Mouse (Mus musculus) urinary bladder, postnatal 4 days (tissue): ENCODE measurements around the gene Galnt17.
A peak's percentile ranks its signal among the peaks of the same experiment; 100 is the strongest.

ENCODE experiments used
- DNase-seq, 2 experiments: peaks; one replicate each; pipeline ENCODE4 v3.0.0; 2021 to 2022; ENCODE audit warnings: low spot score in 2 of 2

Gene Galnt17

DNA sequence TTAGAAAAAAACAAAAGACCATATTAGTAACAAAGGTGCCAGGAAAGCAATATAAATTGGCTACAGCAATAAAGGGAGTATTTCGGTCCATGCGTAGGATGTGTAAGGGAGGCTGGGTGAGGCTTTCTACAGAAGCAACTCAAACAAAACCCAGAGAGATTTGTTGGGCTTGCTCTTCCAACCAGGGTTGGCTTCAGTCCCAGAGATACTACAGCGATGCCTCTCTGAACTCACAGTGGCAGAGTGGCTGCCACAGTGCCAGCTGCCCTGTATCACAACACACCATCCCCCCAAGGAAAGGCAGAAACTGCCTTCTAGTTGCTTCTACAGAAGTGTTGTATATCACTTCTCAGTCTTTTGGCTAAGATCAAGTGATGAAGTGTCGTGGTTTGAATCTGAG is 66.6 kb downstream of the Galnt17 start:
- DNase-seq, result no peak

DNA sequence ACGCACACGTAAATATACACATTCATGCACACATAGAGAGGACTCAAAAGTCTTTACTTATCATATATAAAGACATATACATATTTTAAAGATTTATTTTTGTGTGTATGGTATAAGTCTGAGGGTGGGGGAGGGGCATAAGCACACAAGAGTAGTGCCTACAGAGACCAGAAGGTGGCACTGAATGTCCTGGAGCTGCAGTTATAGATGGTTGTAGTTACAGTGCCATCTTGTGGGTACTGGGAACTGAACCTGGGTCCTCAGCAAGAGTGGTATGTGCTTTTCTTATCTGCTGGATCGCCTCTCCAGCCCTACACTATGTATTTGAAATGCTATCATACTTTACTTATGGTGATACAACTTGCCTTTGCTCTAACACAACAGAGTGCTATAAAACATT is 68.5 kb downstream of the Galnt17 start:
- DNase-seq, result no peak

DNA sequence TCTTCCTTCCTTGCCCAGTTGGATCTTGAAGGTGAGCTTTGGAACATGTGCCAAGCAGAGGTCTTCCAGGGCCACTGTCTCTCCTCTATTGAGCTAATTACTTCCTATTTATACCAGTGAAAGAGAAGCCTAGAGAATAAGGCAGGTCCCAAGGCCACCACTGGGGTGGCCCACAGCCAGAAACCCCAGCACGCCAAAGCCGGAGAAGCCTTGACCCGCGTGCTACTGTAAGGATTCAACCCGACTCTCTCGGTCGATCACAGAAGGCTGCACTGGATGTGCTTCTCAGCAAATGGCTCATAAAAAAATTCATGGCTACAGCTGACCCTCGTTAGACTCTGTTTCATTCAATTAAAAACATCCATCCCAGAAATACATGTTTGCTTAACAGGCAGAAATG is 71.4 kb downstream of the Galnt17 start:
- peak in 1 of 2 experiments; percentile 20 for DNase-seq

DNA sequence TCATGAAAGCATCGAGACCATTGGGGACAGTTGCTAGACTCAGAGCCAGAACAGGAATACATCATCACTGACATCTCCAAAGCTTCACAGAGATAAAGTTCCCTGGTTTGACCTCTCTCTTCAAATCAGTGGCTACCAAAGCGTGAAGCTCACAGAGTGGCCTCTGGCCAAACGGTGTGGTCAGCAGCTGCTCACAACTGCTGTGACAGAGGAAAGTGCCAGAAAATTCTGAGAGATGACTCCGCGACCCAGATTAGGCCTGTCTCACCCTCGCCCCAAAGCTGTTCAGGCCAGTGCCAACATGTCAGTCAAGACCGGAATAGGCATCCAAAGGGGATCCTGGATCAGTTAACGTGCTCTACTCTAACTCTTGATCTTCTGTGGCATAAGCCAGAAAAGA is 74.5 kb downstream of the Galnt17 start:
- no peak for DNase-seq

DNA sequence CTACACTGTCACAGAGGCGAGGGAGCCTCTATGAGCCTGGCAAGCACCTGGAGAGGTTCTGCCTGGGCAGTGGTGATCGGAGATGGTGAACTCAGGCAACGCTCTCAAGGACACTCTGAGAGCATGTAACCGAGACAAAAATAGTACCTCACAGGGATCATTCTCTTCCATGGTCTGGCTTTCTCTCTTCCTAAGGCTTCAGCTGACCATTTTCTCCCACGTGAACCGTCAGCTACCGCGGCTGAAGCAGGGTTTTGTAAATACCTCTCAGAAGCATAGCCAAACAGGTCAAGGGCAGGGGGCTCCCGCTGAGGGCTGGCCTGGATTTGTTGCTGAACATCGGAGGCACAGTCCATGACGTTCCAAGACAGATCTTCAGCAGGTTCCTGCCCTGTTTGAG is 77.2 kb downstream of the Galnt17 start:
- DNase-seq, result no peak

DNA sequence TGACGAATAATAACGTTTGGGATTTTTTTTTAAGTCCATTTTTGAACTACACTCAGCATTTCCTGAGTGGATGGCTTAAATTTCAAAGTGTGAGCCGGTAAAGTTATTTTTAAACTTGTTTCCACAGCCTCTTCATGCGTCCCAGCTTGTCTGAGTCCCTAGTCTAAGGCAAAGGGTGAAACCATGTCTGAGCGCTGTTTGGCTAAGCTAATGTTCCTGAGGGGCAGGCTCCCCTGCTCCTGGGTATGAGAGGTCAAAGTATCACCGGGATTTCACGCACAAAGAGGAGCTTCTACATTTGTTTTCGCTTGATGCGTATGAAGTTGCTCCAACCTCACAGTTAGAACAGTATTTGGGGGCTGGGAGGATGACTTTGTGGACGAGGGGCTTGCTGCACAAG is 78.6 kb downstream of the Galnt17 start:
- no peak for DNase-seq

DNA sequence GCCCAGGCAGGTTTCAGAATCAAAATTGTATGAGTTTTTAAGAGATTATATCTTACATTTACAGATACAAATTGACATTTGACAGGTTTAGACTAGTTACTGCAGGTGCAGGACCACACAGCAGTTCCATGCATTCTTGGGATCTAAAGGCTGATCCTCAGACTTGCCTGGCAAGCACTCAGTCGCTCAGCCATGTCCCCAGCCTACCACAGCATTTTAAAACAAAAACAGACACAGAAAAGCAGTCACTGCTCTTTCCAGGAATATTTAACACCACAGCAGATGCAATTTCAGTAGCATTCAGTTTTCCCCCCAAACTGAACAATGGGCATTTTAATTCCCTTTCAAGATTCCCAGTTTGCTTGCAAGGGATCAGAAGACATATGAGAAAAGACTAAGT is 84.9 kb downstream of the Galnt17 start:
- no peak for DNase-seq

DNA sequence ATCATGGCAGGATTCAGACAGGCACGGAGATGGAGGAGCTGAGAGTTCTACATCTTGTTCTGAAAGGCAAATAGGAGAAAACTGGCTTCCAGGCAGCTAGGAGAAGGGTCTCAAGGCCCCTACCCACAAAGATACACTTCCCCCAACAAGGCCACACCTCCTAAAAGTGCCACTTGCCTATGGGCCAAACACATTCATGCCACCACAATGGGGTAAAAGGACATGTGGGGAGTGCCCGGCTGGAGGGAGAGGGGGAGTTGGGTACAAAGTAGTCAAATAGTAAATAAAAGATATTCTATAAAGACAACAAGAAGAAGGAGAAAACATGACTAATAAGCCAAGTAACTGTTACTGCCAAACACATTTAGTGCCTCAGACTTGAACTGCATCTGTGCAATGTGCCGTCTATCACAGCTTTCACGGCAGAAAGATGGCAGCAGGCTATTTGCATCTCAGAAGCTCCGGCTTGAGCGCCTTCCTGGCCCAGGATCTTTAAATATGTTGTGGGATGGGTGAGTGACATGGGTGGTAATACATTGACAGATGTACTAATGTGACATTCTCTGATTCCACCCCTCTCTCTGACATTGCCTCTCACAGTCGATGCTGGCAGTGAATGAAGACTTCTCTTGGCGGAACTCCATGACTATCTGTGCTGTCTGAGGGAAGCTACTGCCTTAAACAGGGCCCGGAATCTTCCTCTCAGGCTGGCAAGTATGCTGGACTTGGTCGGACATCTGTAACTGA is 85.6 kb downstream of the Galnt17 start:
- no peak for DNase-seq

DNA sequence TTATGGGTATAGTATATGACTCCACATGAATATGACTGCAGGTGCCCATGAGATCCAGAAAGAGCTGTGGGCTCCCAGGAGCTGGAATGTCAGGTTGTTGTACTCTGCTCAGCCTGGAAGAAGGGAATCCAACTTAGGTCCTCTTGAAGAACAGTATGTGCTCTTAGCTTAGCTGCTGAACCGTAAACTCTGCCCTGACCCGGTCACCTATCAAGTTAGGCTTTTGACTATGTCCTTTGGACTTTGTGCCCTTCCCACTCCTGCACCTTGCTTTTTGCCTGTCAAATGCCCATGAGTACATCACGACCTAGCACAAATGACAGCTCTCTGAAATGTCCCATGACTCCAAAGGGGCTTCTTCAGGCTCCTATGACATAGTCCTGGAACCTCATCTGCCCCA is 90.1 kb downstream of the Galnt17 start:
- no peak for DNase-seq

DNA sequence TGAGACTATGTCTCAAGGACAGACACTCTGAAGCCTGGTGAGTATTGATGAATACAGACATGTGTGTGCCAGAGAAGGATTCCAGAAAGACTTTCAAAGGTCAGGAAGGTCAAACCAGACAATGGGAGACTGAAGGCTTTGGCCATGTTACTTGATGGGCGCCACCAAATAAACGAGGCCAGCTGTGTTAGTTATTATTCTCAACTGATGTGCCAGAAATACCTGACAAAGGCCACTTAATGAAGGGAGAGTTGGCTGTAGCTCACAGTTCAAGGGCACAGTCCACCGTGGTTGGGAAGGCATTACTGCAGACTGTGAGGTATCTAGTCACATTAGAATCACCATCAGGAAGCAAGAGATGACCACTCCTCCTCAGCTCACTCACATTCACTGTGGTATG is 96.7 kb downstream of the Galnt17 start:
- DNase-seq, result no peak

DNA sequence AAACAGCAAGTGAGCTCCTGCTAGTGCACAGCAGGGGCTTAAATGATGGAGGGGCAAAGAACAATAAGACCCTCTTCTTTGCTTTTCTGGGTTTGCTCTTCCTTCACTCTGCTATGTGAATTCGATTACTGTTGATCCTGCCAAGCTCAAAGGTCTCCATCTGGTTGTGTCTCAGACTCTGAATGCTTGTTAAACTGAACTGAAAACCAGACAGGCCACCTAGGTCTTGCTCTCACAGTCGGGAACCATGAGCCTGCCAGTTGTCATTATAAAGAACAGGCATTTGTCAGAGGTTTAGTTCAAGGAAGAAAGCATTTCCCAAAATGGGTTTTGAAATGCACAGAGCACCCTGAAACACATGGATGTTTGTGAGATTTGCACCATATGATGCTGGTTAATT is 107.2 kb downstream of the Galnt17 start:
- no peak for DNase-seq

DNA sequence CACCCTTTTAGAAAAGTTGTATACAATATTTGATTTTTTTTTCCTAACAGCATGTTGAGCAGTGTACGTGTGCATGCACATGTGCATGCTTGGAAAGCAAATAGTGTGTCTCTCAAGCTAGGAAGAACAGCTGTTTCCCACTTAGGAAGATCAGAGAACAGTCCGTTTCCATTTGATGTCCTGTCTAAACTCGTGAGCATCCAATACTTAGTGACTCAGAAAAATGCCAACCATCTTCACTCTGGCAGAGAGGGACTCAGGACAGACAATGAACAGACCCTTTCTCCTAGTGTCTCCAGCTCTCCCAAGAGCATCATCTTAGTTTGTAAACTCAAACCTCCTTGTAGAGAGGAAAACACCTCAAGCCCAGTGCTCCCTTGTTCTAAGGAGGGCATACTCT is 116.0 kb downstream of the Galnt17 start:
- no peak for DNase-seq

DNA sequence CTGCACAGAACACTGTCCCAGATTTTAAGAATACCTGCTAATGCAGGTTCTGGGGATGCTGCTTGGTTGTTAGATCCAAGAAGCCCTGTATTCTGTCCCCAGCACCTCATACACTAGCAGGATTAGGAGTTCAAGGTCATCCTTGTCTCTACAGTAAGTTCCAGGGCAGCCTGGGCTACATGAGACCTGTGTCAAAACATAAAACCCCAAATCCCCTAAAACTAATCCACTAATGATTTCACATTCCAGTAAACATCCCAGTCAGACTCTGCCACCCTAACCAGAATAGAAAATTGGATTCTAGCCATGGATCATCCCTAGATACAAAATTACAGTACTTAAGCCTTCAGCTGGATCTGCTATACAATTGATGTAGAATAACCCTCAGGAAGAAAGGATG is 123.7 kb downstream of the Galnt17 start:
- no peak for DNase-seq

DNA sequence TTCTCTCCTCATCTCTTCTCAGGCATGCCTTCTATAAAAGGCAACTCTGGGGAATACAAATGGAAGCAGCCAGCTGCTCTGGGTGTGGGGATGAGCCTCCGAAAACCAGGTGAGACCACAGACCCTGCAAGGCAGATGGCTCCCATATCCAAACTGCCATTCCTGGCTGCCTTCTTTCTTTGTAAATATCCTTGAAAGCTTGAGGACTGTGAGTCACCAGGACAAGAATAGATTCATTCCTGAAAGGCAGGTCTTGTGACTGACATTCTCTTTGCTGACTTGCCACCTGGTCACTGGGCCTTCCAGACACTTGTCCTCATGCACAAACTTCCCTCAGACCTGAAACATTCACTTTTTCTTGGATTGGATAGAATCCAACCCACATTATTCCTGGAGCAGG is 127.1 kb downstream of the Galnt17 start:
- no peak for DNase-seq

DNA sequence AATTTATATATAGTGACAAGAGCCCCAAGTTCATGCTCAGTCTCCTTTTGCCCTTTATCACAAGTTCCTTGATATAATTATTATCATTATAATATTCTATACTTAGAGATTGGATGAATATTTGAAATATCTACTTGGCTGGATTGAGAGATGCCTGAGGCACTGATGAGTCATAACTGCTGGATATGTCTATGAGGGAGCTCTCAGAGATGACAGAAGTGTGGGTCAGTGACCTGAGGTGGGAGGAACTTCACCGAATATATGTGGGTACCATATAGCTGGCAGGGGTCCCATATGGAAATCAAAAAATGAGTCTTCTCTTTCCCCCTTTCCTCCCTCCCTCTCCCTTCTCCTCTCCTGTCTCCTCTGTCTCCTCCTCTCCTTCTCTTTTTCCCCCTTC is 127.5 kb downstream of the Galnt17 start:
- DNase-seq, result no peak

DNA sequence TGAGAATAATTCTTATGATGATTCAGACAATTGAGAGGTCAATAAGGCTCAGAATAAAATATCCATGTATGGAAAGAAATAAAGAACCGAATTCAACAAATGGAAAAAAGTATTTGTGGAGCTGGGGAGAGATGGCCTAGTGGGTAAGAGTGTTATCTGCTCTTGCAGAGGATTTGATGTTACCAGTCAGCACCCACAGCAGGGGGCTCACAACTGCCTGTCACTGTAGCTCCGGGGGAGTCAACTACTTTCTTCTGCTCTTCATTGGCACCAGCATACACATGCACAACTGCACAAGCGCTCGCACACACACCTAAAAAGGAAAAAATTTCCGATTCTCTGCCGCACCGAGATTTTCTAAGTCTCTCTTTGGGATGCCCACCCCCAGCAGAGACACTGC is 130.4 kb downstream of the Galnt17 start:
- no peak for DNase-seq

DNA sequence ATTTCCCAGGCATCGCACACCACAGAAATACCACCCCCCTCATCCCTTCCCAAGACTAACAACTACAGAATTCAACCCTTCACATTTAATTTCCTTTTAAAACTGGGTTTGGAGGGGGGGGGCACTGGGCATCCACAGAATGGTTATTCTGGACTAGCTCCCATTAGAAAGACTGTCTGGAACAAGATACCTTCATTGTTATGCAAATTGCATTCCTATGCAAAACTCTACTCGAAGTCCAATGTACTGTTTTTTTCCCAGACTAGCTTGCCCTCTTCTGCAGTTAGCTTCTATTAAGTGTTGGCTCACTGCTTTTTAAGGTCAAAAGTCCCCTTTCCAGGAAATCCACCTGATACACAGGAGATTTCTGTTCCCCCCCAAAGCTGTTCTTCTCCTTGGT is 131.1 kb downstream of the Galnt17 start:
- no peak for DNase-seq

DNA sequence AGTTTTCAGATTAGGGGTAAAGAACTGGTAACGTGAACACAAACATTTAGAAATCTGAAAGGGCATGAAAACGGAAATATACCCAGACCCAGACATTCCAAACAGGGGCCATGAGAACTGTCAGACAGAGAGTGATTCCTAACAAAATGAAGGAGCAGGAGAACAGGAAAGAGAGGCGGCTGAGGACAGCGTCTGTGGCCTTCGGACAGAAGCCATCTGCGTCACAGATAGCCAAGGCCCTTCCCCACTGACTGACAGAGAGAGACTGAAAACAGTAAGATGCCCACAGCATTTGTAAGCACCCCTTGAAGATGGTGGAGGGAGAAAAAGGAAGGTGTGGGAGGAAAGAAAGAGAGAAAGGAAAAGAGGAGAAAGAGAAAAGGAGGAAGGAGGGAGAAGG is 139.1 kb downstream of the Galnt17 start:
- no peak for DNase-seq

DNA sequence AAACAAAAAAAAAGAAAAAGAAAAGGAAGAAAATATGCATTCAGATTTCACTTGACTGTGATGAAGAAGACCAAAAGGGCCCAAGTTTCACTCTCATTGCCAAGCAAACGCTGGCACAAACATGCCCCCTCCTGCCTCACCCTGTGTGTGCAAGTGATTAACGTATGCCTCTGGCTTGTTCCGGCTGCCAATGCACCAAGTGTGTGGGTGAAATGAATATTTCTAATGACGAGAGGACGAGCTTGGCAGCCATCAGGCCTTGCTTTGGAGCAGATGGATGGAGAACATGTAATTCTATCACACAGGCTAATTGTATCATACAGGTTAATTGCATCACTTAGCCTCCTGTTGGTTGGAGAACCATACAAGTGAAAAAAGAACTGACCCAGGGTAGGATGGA is 140.9 kb downstream of the Galnt17 start:
- DNase-seq, result no peak

DNA sequence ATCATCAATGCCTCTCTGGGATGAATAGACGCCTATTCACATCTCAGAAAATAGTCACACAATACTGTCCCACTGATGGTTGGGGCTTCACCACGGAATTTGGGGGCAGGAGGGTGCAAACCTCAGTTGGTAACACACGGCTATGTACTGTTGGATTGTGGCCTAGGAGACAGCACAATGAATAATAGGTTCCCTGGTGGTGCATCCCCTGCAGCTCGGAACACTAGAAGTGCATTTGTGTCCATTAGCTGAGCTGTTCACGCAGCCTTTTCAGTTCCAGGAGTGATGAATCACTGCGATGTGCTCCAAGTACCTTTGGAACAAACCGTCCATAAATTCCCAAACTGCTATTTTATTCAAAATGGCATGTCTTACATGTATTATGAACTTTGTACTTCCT is 142.6 kb downstream of the Galnt17 start:
- DNase-seq, result no peak

DNA sequence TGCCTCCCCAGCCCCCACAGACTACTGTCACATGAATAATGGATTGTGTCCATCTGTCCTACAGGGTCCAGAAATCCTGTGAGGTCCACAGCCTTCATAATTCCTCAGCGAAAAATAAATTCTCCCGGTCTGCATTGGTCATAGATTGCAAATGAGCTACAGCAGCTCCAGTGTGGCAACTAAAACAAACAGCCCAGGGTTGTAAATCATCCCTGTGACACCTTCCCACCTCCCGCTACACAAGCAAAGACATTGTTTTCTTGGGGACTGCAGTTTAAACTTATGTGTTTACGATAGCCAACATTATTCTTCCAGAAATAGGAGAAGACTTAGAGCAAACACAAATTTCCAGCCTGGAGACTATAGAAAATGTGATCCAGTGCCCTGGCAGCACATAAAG is 150.4 kb downstream of the Galnt17 start:
- no peak for DNase-seq

DNA sequence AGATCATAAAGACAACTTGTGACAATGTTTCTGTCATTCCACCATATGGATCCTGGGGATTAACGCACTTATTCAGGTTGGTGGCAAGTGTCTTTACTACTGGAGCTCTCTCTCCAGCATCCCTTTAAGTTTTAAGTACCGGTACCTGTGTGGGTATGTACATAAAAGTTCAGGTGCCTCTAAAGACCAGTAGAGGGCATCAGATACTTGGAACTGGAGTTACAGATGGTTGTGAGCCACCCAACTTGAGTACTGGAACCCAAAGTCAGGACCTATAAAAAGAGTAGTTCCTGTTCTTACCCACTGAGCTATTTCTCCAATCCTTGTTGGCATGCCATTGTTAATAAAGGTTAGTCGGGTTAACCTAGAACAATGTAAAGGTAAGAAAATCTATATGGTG is 152.0 kb downstream of the Galnt17 start:
- DNase-seq, result no peak

DNA sequence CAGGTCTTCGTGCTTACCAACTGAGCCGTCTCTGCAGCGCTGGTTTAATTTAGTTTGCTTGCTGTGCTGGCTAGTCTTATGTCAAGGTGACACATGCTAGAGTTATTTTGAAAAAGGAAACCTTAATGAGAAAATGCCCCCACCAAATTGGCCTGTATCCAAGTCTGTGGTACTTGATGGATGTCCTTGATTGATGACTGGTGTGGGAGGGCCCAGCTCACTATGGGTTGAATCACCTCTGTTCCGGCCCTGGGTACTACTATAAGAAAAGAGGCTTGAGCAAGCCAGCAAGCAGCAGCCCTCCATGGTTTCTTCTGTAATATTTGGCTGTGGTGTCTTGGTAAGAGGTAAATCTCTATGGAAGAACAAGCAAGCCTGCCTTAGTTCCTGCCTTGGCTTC is 165.7 kb downstream of the Galnt17 start:
- no peak for DNase-seq

DNA sequence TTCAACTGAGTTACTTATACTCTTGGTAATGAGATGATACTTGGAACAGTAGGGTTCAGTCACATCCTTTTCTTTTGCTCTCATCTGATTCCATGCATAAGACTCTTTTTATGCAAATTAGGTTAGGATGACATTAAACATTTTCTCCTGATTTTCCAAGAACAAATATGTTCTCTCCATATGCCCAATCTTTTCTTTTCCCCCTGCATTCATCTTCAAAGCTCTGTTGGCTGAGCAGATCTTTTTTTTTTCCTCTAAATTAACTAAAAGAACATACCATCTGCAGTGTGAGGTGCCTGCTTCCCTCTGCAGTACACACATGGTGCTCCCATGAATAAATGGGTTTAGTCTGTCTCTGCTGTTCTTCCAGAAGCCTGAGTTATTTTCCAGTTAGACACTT is 173.5 kb downstream of the Galnt17 start:
- DNase-seq, result no peak
